Mouse (Mus musculus): ENCODE data around the gene Fhl3. TPM values are rescaled to one million over a fixed set of nuclear protein-coding genes. Genes with fewer than 3 reads are reported as not detected.

The Fhl3 gene
- polyA plus RNA-seq, 1 experiment from 2014 or later, result 35.5 TPM

DNA sequence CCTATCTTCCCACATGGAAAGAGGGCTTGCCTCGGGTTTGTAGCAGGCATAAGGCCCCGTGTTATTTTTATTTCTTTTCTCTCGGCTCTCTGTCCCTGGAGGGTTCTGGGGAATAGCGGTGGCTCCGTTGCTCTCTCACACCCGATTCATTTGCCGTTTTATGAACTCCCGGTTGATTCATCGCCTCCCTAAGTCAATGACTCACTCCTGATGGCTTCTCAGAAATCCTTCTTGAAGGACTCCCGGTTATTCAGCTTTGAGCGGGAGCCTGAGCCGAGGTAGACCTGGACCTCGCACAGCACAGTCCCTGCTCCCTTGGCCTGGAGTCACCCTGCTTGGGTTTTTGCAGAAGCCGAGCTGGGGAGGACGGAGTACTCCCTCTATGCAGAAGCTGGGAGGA lies 35.9 kb upstream of the Fhl3 start:
- ChIA-PET POLR2A (no interaction called here), CTCF (no interaction called here)
- peaks cover 11% of the 10 kb centered on the region for H3K27me3 ChIP-seq
- in situ Hi-C loops (cut with MboI; ENCODE audit: low pct_unique_long_range_greater_than_20kb), result loop anchor here (5.0 kb wide), 1 partner anchor 437 kb away; no protein-coding TSS in a partner anchor
- no peak for TF ChIP-seq CTCF (IDR thresholded peaks at IDR 0.05)
- ATAC-seq, result peak; percentile 71
- DNase-seq (ENCODE audit: low read depth, low spot score), result no peak

DNA sequence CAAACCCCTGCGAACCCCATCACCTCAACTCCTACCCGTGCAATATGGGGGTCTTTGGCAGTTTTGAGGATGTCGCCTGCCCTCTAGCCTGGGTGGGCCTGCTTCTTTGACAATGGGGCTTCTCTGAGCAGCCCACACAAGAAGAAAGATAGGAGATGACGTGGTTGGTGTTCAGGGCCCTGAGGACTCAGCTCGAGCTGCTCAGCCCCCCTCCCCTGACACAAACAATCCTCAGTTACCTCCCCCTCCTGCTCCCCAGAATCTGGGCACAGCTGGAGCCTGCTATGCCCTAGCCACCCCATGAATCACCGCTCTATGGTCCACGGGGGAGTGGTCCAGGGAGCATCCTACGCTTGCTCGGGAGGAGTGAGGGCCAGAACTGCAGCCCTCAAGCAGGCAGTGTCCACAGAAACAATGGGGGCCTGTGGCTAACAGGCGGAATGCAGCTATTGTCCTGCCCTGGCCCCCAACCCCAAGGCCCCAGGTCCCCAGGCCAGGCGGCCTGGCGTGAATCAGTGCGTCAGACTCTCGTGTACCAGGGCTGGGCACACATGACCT lies 32.9 kb upstream of the Fhl3 start:
- DNase-seq (ENCODE audit: low read depth, low spot score), result no peak
- CTCF ChIA-PET, result no interaction called here
- POLR2A ChIA-PET, result no interaction called here
- ATAC-seq, result no peak
- no peak for TF ChIP-seq CTCF (IDR thresholded peaks at IDR 0.05)
- H3K27me3 ChIP-seq, result peaks cover 5% of the 10 kb centered on the region
- in situ Hi-C loops (cut with MboI; ENCODE audit: low pct_unique_long_range_greater_than_20kb), result loop anchor here (5.0 kb wide), 1 partner anchor 440 kb away; no protein-coding TSS in a partner anchor

DNA sequence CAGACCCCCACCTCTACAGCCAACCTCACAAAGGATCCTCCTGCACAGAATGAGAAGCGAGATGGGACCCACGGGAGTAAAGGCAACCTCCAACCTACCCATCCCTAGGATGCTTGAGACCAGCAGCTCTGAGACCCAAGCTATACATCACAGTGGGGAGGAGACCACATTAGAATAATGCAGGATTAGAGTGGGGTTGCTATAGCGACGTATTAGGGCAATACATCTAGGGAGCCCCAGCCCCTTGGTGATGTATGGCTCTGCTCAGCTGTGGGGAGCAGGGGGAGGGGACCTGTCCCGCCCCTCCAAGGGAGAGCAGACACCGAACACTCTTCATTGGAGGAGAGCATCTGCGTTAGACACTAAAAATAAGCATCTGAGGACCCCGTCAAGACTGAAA lies 32.4 kb upstream of the Fhl3 start:
- POLR2A ChIA-PET, result interaction anchor here (1.2 kb wide), 1 partner anchor 98 kb away, joined by 6 read pairs; no protein-coding TSS in a partner anchor
- ATAC-seq (no peak), DNase-seq (ENCODE audit: low read depth, low spot score) (no peak)
- no peak for TF ChIP-seq CTCF (IDR thresholded peaks at IDR 0.05)
- H3K27me3 ChIP-seq, result peaks cover 5% of the 10 kb centered on the region
- CTCF ChIA-PET, result no interaction called here
- in situ Hi-C loops (cut with MboI; ENCODE audit: low pct_unique_long_range_greater_than_20kb), result loop anchor here (5.0 kb wide), 1 partner anchor 441 kb away; no protein-coding TSS in a partner anchor

DNA sequence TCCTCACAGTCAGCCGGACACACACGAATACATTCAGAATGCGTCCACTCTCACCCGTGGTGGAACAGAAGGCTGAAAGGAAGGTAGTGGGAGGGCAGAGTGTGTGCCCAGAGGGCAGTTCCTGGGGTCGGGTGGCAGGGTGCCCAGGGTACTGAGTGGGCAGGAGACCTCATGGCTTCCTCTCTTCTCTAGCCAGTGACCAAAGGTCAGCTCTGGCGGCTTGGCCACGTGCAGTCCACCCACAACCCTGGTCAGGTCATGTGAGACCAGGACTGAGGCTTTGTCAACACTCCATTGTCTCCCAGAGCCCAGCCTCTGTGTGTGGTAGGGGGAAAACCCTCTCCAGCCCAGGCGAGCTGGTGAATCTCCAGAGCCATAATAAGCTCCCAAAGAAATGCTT lies 30.3 kb upstream of the Fhl3 start:
- H3K27me3 ChIP-seq, result peaks cover 5% of the 10 kb centered on the region
- ChIA-PET POLR2A (no interaction called here), CTCF (no interaction called here)
- in situ Hi-C loops (cut with MboI; ENCODE audit: low pct_unique_long_range_greater_than_20kb), result loop anchor here (10.0 kb wide), 2 partner anchors 335 to 715 kb away; no protein-coding TSS in a partner anchor
- ATAC-seq (no peak), DNase-seq (ENCODE audit: low read depth, low spot score) (no peak)
- TF ChIP-seq CTCF (IDR thresholded peaks at IDR 0.05), result no peak

DNA sequence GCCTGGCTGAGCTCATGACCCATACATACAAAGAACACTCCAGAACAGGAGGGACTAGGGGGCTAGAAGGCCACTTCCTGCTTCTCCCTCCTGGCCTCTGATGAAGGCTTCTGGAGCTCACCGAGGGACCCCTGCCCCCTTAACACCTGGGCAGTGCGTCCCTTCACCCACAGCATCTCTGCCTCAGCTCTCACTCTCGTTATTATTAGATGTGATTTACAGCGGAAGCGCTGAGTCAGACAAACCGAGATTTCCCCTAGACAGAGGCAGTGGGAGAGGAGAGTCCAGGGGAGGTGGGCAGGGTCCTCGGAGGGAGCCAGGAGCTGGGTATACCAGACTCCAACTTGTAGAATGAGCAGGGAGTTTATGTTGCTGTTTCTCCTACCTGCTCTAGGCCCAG lies 28.9 kb upstream of the Fhl3 start:
- ATAC-seq (no peak), DNase-seq (ENCODE audit: low read depth, low spot score) (no peak)
- no peaks in the 10 kb centered on the region for H3K27me3 ChIP-seq
- TF ChIP-seq CTCF (IDR thresholded peaks at IDR 0.05), result no peak
- CTCF ChIA-PET, result no interaction called here
- POLR2A ChIA-PET, result no interaction called here
- in situ Hi-C loops (cut with MboI; ENCODE audit: low pct_unique_long_range_greater_than_20kb), result loop anchor here (10.0 kb wide), 2 partner anchors 337 to 717 kb away; no protein-coding TSS in a partner anchor

DNA sequence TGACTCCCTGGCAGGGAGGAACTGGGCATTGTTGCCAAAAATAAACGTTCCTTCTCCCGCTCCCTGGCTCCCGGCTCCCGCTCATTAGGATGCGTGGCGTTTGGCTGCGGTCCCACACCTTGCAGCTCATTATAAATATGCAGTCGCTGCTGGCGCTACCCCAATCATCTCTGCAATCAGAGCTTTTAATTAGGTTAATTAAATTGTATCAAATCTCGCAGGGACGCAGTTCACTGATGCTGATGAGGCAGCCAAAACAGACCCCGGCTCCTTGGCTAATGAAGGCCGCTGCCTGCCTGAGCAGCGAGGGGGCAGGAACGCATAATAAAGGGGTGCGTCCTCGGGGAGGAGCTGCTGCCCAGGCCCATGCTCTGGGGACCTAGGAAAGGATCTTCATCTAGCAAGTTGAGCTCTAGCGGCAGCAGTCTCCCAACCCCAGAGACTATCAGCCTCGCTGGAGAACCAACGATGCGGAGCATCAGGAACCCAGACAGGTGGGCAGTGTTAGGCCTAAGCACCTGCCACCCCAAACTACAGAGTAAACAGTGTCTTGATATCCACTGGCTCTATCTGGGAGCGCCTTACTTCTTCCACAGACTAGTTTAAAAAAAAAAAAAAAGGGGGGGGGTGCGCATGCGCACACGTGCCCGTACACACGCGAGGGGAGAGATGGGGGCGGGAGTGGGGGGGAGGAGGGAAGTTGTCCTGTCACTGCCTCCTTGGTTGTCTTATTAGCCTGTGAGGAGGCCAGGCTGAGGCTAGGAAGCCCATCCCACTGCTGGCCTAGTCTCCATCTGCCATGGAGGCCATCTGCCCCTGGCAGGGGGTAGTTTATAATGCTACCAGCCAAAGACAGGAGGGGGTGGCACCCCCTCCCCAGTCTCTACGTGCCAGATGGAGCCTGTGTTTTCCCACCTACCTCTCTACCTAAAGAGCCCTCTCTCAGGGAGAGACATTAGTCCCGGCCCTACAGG lies 27.9 kb upstream of the Fhl3 start:
- in situ Hi-C loops (cut with MboI; ENCODE audit: low pct_unique_long_range_greater_than_20kb), result loop anchor here (10.0 kb wide), 2 partner anchors 338 to 718 kb away; no protein-coding TSS in a partner anchor
- ATAC-seq (no peak), DNase-seq (ENCODE audit: low read depth, low spot score) (no peak)
- TF ChIP-seq CTCF (IDR thresholded peaks at IDR 0.05), result no peak
- ChIA-PET POLR2A (interaction anchor here (0.6 kb wide), 1 partner anchor 1517 kb away, joined by 3 read pairs; no protein-coding TSS in a partner anchor), CTCF (no interaction called here)
- H3K27me3 ChIP-seq, result no peaks in the 10 kb centered on the region

GRCm38 (mm10) chr4:124674334-124675032 lies 26.0 kb upstream of the Fhl3 start:
- in situ Hi-C loops (cut with MboI; ENCODE audit: low pct_unique_long_range_greater_than_20kb), result loop anchor here (10.0 kb wide), 2 partner anchors 340 to 720 kb away; no protein-coding TSS in a partner anchor
- ATAC-seq (no peak), DNase-seq (ENCODE audit: low read depth, low spot score) (no peak)
- H3K27me3 ChIP-seq, result no peaks in the 10 kb centered on the region
- ChIA-PET CTCF (interaction anchor here (3.3 kb wide), 1 partner anchor 10 kb away, joined by 16 read pairs; no protein-coding TSS in a partner anchor), POLR2A (no interaction called here)
- TF ChIP-seq CTCF (IDR thresholded peaks at IDR 0.05), result no peak

- no peaks in the 10 kb centered on the region for H3K27me3 ChIP-seq
- ChIA-PET POLR2A (interaction anchor here (0.7 kb wide), 1 partner anchor 16 kb away, joined by 3 read pairs; no protein-coding TSS in a partner anchor), CTCF (interaction anchor here (0.9 to 3.3 kb wide), 3 partner anchors 10 to 95 kb away, joined by 3 to 16 read pairs (median 3); no protein-coding TSS in a partner anchor)
- in situ Hi-C loops (cut with MboI; ENCODE audit: low pct_unique_long_range_greater_than_20kb), result loop anchor here (10.0 kb wide), 2 partner anchors 340 to 720 kb away; no protein-coding TSS in a partner anchor
- TF ChIP-seq CTCF (IDR thresholded peaks at IDR 0.05), result no peak
- DNase-seq (ENCODE audit: low read depth, low spot score) (no peak), ATAC-seq (no peak)
Observed at GRCm38 (mm10) chr4:124675037-124675436, 25.5 kb upstream of the Fhl3 start.

- ChIA-PET POLR2A (interaction anchor here (0.7 kb wide), 1 partner anchor 17 kb away, joined by 3 read pairs; no protein-coding TSS in a partner anchor), CTCF (interaction anchor here (0.9 to 3.3 kb wide), 3 partner anchors 9 to 96 kb away, joined by 3 to 16 read pairs (median 3); no protein-coding TSS in a partner anchor)
- ATAC-seq, result no peak
- in situ Hi-C loops (cut with MboI; ENCODE audit: low pct_unique_long_range_greater_than_20kb), result loop anchor here (10.0 kb wide), 2 partner anchors 341 to 721 kb away; no protein-coding TSS in a partner anchor
- TF ChIP-seq CTCF (IDR thresholded peaks at IDR 0.05), result no peak
- no peak for DNase-seq (ENCODE audit: low read depth, low spot score)
- no peaks in the 10 kb centered on the region for H3K27me3 ChIP-seq
Observed at GRCm38 (mm10) chr4:124675958-124676357, 24.5 kb upstream of the Fhl3 start.

DNA sequence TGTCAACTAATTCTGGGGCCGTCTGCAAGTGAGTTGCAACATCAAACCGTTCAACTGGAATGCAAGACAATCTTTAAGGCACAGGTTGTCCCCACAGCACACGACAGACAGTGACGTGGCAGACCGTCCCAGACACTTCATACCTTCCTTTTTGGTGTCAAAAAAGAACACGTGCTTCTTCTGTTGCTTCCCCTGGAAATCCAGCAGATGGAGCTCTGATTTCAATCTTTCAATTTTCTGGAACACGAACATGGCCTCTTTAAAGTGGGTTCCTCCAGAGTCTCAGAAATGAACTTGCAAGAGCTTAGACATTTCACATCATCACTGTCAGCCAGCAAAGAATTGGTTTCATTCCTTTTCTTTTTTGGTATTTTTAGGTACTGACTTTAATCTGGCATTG lies 18.2 kb upstream of the Fhl3 start:
- H3K27me3 ChIP-seq, result no peaks in the 10 kb centered on the region
- in situ Hi-C loops (cut with MboI; ENCODE audit: low pct_unique_long_range_greater_than_20kb), result no loop called here
- ChIA-PET CTCF (no interaction called here), POLR2A (no interaction called here)
- peak; percentile 60 for TF ChIP-seq CTCF (IDR thresholded peaks at IDR 0.05)
- ATAC-seq (no peak), DNase-seq (ENCODE audit: low read depth, low spot score) (no peak)
